Mouse (Mus musculus) bone marrow macrophage, adult 2 months (primary cell): ENCODE measurements around the gene Dnmt3b.

ENCODE experiments used
- CTCF ChIP-seq: IDR thresholded peaks from 2 replicates; pipeline ENCODE4 v1.5.1; 2012; ENCODE audit warnings: low read depth, mild to moderate bottlenecking, low read length, moderate library complexity
- POLR2A ChIP-seq: IDR thresholded peaks from 2 replicates; pipeline ENCODE4 v1.6.1; 2012; ENCODE audit warnings: mild to moderate bottlenecking, low read depth, low read length, borderline replicate concordance

- no peak for TF ChIP-seq POLR2A
- TF ChIP-seq CTCF = no peak
Measured at GRCm38 (mm10) chr2:153672619-153673018, 23.4 kb downstream of the Dnmt3b start.
